Mouse (Mus musculus) C2C12 (cell line): ENCODE data around the gene Phgr1. TPM values are rescaled to one million over a fixed set of nuclear protein-coding genes. Genes with fewer than 3 reads are reported as not detected.

Experiments used
- H3K27me3 ChIP-seq: one replicate; pipeline ENCODE4 v1.6.1; 2011; ENCODE audit not compliant: control insufficient read depth, insufficient read depth, insufficient read length
- H3K36me3 ChIP-seq: one replicate; pipeline ENCODE4 v1.6.1; 2011; ENCODE audit not compliant: control insufficient read depth, insufficient read depth
- H3K4me3 ChIP-seq: one replicate; pipeline ENCODE4 v1.5.1; 2011; ENCODE audit warnings: mild to moderate bottlenecking, control low read depth; ENCODE audit not compliant: poor library complexity, insufficient read depth, severe bottlenecking
- H3K79me2 ChIP-seq: one replicate; pipeline ENCODE4 v1.6.1; 2011; ENCODE audit not compliant: control insufficient read depth, insufficient read depth
- H3K79me3 ChIP-seq: one replicate; pipeline ENCODE4 v1.6.1; 2011; ENCODE audit warnings: low read depth, control low read depth
- H3ac ChIP-seq: one replicate; pipeline ENCODE3; 2011; ENCODE audit warnings: low read depth; ENCODE audit not compliant: control insufficient read depth, insufficient read length
- CEBPB ChIP-seq: IDR thresholded peaks from one replicate; pipeline ENCODE4 v1.6.1; 2011; ENCODE audit warnings: low read depth, mild to moderate bottlenecking, control low read depth, moderate library complexity
- CTCF ChIP-seq: IDR thresholded peaks from one replicate; pipeline ENCODE4 v1.5.1; 2011; ENCODE audit not compliant: control insufficient read depth, insufficient read depth, insufficient read length
- FOSL1 ChIP-seq: IDR thresholded peaks from one replicate; pipeline ENCODE4 v1.8.0; 2011; ENCODE audit warnings: mild to moderate bottlenecking, low read length; ENCODE audit not compliant: poor library complexity, insufficient read depth, severe bottlenecking
- MAX ChIP-seq: IDR thresholded peaks from one replicate; pipeline ENCODE4 v1.6.1; 2011; ENCODE audit warnings: mild to moderate bottlenecking, control low read depth
- MYOD1 ChIP-seq: IDR thresholded peaks from one replicate; pipeline ENCODE4 v1.6.1; 2011; ENCODE audit warnings: low read depth; ENCODE audit not compliant: control insufficient read depth, insufficient read length
- MYOG ChIP-seq: IDR thresholded peaks from one replicate; pipeline ENCODE4 v1.6.1; 2011; ENCODE audit not compliant: control insufficient read depth, insufficient read length; ENCODE audit errors: extremely low read depth
- USF1 ChIP-seq: IDR thresholded peaks from one replicate; pipeline ENCODE4 v1.6.1; 2011; ENCODE audit warnings: low read depth, mild to moderate bottlenecking, control low read depth, moderate library complexity
- polyA plus RNA-seq: library from polyadenylated mRNA; unstranded; fragments of >200 nt; fragmentation: generic; extraction: Trizol; gene quantifications from one replicate; pipeline ENCODE4 v1.2.1, GENCODE M21; 2012; ENCODE audit warnings: missing spikeins

Phgr1 gene
- polyA plus RNA-seq, 1 experiment: not detected

GRCm38 (mm10) chr2:118792259-118792613 is 19.7 kb downstream of the Phgr1 start:
- no peaks in the 10 kb centered on the region for H3K79me2 ChIP-seq
- H3K4me3 ChIP-seq: no peak overlapping the region
- H3K27me3 ChIP-seq: peaks cover 4% of the 10 kb centered on the region
- TF ChIP-seq MYOG: no peak
- H3K79me3 ChIP-seq: no peaks in the 10 kb centered on the region
- no peaks in the 10 kb centered on the region for H3K36me3 ChIP-seq
- no peak overlapping the region for H3ac ChIP-seq

DNA sequence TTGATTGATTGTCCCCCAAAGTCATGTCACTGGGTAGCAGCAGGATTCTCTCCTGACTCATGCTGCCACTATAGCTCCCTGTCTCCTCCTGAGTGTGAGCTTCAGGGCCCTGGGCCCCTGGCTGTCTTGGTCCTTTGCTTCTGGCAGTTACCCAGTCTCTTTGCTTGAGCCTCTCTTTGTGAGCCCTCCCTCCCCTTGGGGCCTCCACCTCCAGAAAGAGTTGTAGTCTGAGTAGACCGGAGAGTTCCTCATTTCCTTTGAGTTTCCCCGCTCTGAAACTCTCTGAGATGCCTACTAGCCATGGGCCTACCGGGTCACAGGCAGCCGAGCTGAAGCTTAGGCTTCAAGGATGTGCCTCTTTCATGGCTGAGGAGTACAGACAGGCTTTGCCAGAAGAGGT is 21.1 kb downstream of the Phgr1 start:
- Histone ChIP-seq H3K4me3 (no peak overlapping the region), H3K27me3 (peaks cover 4% of the 10 kb centered on the region), H3ac (no peak overlapping the region), H3K36me3 (no peaks in the 10 kb centered on the region), H3K79me3 (no peaks in the 10 kb centered on the region), H3K79me2 (no peaks in the 10 kb centered on the region)
- TF ChIP-seq MYOD1 (no peak), FOSL1 (no peak), USF1 (no peak), MAX (no peak), CEBPB (no peak), MYOG (no peak), CTCF (no peak)

DNA sequence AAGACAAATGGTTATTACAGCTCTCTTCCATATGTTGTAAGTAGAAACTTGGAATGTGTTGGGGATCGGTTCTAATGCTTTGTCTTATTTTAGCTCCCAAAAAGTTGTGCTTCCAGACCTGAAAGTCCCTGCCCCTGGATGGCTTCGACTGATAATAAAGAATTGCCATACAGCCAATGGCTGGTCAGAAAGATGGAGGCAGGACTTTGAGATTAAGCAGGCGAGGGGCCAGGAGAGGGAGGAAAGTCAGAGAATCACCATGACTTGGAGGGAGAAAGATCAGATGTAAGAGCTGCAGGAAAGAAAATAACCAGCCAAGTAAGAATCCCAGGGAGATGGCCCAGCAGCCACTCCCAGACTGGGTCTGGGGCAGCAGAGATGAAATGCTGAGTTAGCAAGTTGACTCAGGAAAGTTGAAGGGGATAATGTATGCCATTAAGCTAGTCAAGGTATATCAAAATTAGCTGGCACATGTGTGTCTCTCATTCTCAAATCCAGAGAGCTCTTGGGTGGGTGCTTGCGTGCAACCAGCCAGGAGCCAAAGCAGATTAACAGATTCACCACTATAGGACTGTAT is 30.1 kb downstream of the Phgr1 start:
- Histone ChIP-seq H3K36me3 (no peaks in the 10 kb centered on the region), H3K79me3 (no peaks in the 10 kb centered on the region), H3K79me2 (no peaks in the 10 kb centered on the region), H3K27me3 (no peaks in the 10 kb centered on the region), H3K4me3 (no peak overlapping the region), H3ac (no peak overlapping the region)
- no peak for TF ChIP-seq CTCF
- no peak for TF ChIP-seq FOSL1
- TF ChIP-seq MYOG: no peak
- TF ChIP-seq CEBPB: no peak
- no peak for TF ChIP-seq USF1
- TF ChIP-seq MYOD1: no peak
- TF ChIP-seq MAX: no peak

GRCm38 (mm10) chr2:118804474-118804873 is 31.9 kb downstream of the Phgr1 start:
- TF ChIP-seq CTCF (no peak), USF1 (no peak), FOSL1 (no peak), MYOD1 (no peak), MAX (no peak), CEBPB (no peak), MYOG (no peak)
- H3K36me3 ChIP-seq: no peaks in the 10 kb centered on the region
- H3ac ChIP-seq: no peak overlapping the region

GRCm38 (mm10) chr2:118805137-118805536 is 32.6 kb downstream of the Phgr1 start:
- no peaks in the 10 kb centered on the region for H3K79me2 ChIP-seq
- no peak overlapping the region for H3K4me3 ChIP-seq
- no peaks in the 10 kb centered on the region for H3K27me3 ChIP-seq
- no peaks in the 10 kb centered on the region for H3K79me3 ChIP-seq
- no peak overlapping the region for H3ac ChIP-seq
- TF ChIP-seq MAX: no peak
- no peak for TF ChIP-seq CTCF
- no peak for TF ChIP-seq FOSL1
- TF ChIP-seq MYOD1: no peak
- no peak for TF ChIP-seq CEBPB
- no peak for TF ChIP-seq MYOG
- no peak for TF ChIP-seq USF1
- H3K36me3 ChIP-seq: no peaks in the 10 kb centered on the region

More at GRCm38 (mm10) chr2:118804474-118804873, 31.9 kb downstream of the Phgr1 start:
- Histone ChIP-seq H3K27me3 (no peaks in the 10 kb centered on the region), H3K79me2 (no peaks in the 10 kb centered on the region), H3K79me3 (no peaks in the 10 kb centered on the region), H3K4me3 (no peak overlapping the region)

DNA sequence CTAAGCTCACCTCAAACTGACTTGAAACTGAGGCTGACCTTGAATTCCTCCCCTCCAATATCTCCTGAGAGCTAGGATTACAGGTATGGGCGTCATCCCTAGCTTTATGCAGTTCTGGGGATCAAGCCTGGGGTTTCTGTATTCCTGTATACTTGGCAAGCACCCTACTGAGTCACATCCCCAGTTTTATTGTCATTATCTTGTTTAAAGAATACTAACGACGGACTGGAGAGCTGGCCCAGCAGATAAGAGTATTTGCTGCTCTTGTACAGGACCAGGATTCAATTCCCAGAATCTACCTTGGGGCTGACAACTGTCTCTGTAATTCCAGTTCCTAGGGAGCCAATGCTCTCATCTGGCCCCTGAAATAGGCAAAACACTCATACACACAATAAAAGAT is 33.2 kb downstream of the Phgr1 start:
- Histone ChIP-seq H3ac (no peak overlapping the region), H3K36me3 (no peaks in the 10 kb centered on the region), H3K4me3 (no peak overlapping the region), H3K79me2 (no peaks in the 10 kb centered on the region), H3K27me3 (no peaks in the 10 kb centered on the region), H3K79me3 (no peaks in the 10 kb centered on the region)
- no peak for TF ChIP-seq MYOG
- no peak for TF ChIP-seq CTCF
- TF ChIP-seq FOSL1: no peak
- TF ChIP-seq MAX: no peak
- TF ChIP-seq CEBPB: no peak
- TF ChIP-seq USF1: no peak
- TF ChIP-seq MYOD1: no peak
